Mouse (Mus musculus) adrenal gland, postnatal 14 days (tissue): ENCODE data around the gene Kdr. TPM values are rescaled to one million over a fixed set of nuclear protein-coding genes. Genes with fewer than 3 reads are reported as not detected.

Source experiments
- DNase-seq: peaks from one replicate; pipeline ENCODE4 v3.0.0; 2021; ENCODE audit warnings: mixed read lengths
- microRNA-seq, 2 experiments: library from miRNA; unstranded; fragments of <30 nt; microRNA quantifications; one replicate each; pipeline ENCODE4 v1.2.0; 2021
- total RNA-seq: library from RNA; stranded (reverse); gene quantifications from 2 replicates; pipeline ENCODE4 v1.2.3, GENCODE M21; 2021

Gene Kdr
- total RNA-seq, 1 experiment from 2014 or later: 97.6 TPM

DNA sequence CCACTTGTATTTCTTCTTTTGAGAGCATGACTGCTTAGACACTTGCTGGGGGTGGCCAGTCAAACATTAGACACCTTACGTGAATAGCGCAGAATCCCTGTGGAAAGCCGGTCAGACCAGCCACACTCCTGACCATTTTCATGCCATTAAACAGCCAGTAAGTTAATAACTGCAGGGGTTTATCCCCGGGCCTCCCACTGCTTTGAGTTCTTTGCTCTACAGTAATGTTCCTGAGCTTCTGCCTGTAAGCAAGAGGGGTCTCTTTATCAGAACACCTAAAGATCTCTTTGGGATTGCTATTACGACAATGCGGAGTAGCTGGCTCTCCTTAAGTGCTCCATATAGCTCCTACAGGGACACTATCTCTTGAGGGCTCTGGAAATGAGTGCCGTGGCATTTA lies 58.7 kb downstream of the Kdr start:
- DNase-seq: no peak

DNA sequence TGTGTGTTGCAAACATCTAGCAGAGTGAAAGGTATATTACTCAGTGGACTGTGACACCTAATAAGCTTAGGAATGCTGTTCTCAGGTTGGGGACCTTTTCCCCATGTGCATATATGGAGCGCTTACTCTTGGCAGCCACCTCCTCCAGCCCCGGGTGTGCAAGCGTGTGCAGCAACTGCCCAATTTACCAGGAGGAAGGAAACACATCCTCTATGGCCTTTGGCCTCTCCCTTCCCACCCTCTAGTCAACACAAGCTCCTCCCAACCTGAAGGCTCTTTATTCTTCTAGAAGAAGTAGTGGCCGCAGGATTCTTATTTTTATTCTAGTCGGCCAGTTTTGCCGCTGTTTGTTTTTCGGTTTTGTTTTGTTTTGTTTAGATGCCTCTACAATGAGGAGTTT lies 60.1 kb downstream of the Kdr start:
- peak; percentile 25 for DNase-seq

DNA sequence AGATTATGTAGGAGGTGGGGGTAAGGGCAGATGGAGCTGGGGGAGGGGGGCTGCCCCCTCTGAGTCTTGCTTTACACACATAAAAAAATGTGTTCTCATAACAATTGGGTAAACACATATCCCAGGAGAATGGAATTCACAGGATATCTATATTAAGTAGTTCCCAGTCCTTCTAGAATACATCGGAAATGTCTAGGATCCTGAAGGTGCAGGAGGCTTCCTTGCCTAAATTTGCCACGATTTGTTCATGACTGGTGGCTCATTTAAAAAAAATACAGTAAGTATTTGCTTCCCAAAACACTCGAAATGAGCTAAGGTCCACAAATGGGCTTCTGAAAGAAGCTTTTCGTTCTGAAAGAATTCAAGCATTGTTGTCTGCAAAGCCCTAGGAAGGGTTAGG lies 61.0 kb downstream of the Kdr start:
- DNase-seq: no peak

DNA sequence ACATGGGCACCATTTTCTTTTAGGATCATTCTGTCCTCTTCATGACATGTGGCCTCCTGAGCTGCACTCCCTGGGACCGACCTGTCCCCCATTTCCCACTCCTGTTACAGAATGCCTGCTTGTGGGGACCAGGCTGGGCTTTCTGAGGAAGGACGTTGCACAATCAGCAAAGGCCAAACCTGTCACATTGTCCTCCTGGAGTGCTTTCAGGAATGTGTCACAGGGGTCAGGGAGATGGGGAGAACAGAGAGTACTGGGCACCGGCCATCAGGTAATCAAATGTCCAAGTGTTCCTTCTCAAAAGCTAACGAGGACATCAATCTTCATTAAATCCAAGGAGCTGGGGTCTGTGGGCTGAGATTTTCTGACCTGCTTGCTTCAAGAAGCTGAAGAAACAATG lies 72.2 kb downstream of the Kdr start:
- peak; percentile 43 for DNase-seq

DNA sequence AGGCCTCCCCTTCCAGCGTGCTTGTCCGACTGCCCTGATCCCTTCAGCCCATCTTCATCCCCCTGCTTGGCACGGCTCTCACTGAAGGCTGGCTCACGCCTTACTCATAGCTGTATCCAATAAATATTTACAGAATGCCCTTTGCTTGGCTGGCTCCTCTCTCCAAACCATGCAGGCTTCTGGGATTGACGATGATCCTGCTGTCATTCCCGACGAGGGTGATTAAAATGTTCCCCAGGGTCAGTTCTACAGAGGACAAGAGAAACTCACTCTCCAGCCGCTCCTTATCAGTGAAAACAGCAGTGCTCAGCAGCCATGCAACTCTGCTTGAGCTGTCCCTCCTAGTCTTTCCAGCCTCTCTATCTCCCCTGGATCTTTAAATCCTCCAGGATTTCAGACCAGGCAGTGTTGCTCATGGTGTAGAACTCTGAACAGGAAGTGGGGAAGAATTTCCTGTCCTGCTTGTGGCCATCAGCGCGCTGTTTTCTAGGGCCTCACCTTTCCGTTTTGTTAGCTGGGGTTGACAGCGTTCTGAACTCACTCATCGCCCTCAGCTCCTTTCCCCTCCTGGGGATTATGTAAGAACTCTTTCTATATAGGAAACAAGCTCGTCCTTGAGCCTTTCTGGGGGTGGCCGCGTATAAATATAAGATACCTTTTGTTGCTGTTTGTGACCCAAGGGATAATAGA lies 77.9 kb downstream of the Kdr start:
- peak; percentile 73 for DNase-seq

DNA sequence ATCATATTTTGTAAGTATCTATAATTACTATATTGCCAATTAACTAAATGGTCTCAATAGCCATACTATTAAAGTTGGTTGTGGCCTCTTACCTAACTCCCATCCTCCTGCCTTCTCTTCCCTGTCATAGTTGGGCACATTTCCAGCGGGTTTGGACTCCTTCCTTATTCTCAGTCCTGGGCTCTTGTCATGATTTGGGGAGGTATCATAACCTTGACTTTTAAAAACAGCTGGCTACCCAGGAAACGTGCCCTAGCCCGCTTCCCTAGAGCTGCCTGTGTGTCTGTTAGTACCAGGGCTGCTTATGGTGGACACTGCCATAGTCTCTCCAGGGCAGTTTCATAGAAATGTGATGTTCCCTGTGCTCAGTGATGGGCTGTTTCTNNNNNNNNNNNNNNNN lies 82.9 kb downstream of the Kdr start:
- peak; percentile 61 for DNase-seq

DNA sequence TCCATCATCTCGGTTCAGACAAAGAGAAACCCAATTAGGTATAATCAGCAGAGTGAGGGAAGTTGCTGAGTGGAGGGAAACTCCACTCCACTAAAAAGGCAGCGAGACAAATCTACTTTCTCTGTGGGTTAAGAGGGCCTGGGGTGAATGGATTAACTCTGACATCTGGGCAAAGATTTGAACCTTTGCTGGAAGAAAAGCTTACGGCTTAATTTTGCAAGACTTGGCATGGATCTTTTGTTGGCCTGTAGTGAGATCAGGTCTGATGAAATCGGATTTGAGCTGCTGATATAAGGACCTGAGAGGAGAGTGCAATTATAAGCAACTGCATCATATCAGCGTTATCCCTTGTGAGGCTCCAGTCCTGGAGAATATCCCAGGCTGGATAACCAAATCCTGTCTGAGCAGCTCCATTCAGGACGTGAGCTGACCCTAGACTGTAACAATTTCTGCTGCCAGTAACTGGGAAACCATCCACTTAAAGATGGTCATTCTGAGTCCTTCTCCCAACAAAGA lies 85.2 kb downstream of the Kdr start:
- DNase-seq: no peak

Small RNA genes within 50 kb of the gene (microRNA-seq; reads per million reads assigned to microRNA genes)
- 0 reads per million in 2 experiments for gene Gm25374

Other genes starting within 250 kb of the Kdr start
- gene Srd5a3, start 161.8 kb upstream of the Kdr start, total RNA-seq: 21.4 and 26.5 TPM in 2 replicates
- 39.0 and 46.6 TPM in 2 replicates for gene Tmem165, start 205.4 kb upstream of the Kdr start, total RNA-seq